Mouse (Mus musculus) testis, adult 2 months (tissue): ENCODE results near the gene Dmwd.

Experiments used
- CTCF ChIP-seq: fragments of 200-500 bp; IDR thresholded peaks from 2 replicates; pipeline ENCODE4 v1.5.1; 2012; ENCODE audit warnings: low read depth, mild to moderate bottlenecking, inconsistent platforms, low read length, moderate library complexity; ENCODE audit not compliant: control insufficient read depth, insufficient read depth, insufficient replicate concordance
- POLR2A ChIP-seq: fragments of 200-500 bp; IDR thresholded peaks from 2 replicates; pipeline ENCODE4 v1.6.1; 2012; ENCODE audit warnings: low read depth, mild to moderate bottlenecking, inconsistent platforms, low read length, moderate library complexity; ENCODE audit not compliant: control insufficient read depth

DNA sequence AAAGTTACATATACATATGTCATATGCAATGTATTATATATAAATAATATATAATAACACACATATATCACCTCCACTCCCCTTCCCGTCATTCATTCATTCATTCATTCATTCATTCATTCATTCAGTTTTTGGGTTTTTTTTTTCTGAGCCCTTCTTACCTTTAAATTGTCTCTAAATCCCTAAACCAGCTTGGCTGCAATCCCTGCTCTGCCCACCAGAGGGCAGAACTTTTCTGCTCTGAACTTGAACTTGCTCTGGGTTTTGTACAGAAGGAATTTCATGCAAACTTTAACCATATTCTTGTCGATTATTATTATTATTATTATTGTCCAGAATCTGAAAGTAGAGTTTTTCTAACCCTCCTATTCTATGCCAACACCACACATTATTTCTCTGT, 7.3 kb upstream of the Dmwd start:
- TF ChIP-seq CTCF (0 out of 2 replicates have a peak, but pooled peaks have one; percentile 22), POLR2A (no peak)
